Mouse (Mus musculus) erythroblast, embryonic 14.5 days (primary cell): ENCODE results near the gene Kdm3a. TPM values are rescaled to one million over a fixed set of nuclear protein-coding genes. Genes with fewer than 3 reads are reported as not detected.

Source experiments
- H3K27me3 ChIP-seq: 2 replicates; pipeline ENCODE4 v1.6.1; 2012; ENCODE audit warnings: inconsistent platforms; ENCODE audit not compliant: control insufficient read depth
- H3K36me3 ChIP-seq: 2 replicates; pipeline ENCODE4 v1.6.1; 2012; ENCODE audit warnings: mild to moderate bottlenecking, inconsistent platforms; ENCODE audit not compliant: control insufficient read depth
- H3K4me1 ChIP-seq: 2 replicates; pipeline ENCODE4 v1.6.1; 2012; ENCODE audit warnings: inconsistent platforms; ENCODE audit not compliant: control insufficient read depth
- H3K4me3 ChIP-seq: replicated peaks from 2 replicates; pipeline ENCODE3; 2012; ENCODE audit warnings: moderate library complexity, mild to moderate bottlenecking, inconsistent platforms
- H3K9me3 ChIP-seq: 2 replicates; pipeline ENCODE4 v1.6.1; 2012; ENCODE audit warnings: low read length, inconsistent platforms, mixed read lengths; ENCODE audit not compliant: control insufficient read depth
- GATA1 ChIP-seq: IDR thresholded peaks from 2 replicates; pipeline ENCODE4 v1.6.1; 2012; ENCODE audit warnings: low read length, inconsistent platforms, mixed read lengths
- TAL1 ChIP-seq: IDR thresholded peaks from 3 replicates; pipeline ENCODE4 v1.6.1; 2012; ENCODE audit warnings: low read length, inconsistent platforms, mixed read lengths
- polyA plus RNA-seq: library from polyadenylated mRNA; stranded (reverse); fragments of >175 nt; gene quantifications from 2 replicates; pipeline ENCODE4 v1.2.3, GENCODE M21; 2012

Gene Kdm3a
- polyA plus RNA-seq, 1 experiment, result 0.45 TPM

DNA sequence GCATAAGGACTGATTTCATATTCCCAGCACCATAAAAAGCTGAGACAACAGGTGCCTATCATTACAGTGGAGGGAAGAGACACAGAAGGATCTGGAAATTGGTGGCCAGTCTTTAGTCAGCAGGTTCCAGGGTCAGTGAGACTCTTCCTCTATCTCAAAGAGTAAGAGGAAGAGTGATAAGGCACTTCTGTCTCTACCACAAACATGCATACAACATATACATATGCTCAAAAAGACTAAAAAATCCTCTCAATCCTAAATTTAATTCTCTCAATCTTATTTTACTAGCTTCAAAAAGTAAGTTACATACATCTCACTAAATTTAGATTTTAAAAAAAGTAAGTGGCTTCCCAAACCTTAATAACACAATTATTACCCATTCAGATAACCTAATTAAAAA, 5.5 kb downstream of the Kdm3a start:
- no peak overlapping the region for H3K4me3 ChIP-seq
- TF ChIP-seq GATA1 (no peak), TAL1 (no peak)
- H3K27me3 ChIP-seq, result no peaks in the 10 kb centered on the region
- no peaks in the 10 kb centered on the region for H3K9me3 ChIP-seq
- H3K36me3 ChIP-seq, result peaks cover 84% of the 10 kb centered on the region
- H3K4me1 ChIP-seq, result peaks cover 20% of the 10 kb centered on the region

GRCm38 (mm10) chr6:71625984-71626383, 6.8 kb downstream of the Kdm3a start:
- TF ChIP-seq GATA1, result no peak
- TF ChIP-seq TAL1, result no peak
- H3K36me3 ChIP-seq, result peaks cover 97% of the 10 kb centered on the region
- peaks cover 9% of the 10 kb centered on the region for H3K4me1 ChIP-seq
- H3K27me3 ChIP-seq, result no peaks in the 10 kb centered on the region
- no peaks in the 10 kb centered on the region for H3K9me3 ChIP-seq
- H3K4me3 ChIP-seq, result no peak overlapping the region

- Histone ChIP-seq H3K27me3 (no peaks in the 10 kb centered on the region), H3K9me3 (no peaks in the 10 kb centered on the region), H3K36me3 (peaks cover 97% of the 10 kb centered on the region), H3K4me1 (peaks cover 2% of the 10 kb centered on the region), H3K4me3 (no peak overlapping the region)
- TF ChIP-seq GATA1, result no peak
These were observed 8.1 kb downstream of the Kdm3a start for GRCm38 (mm10) chr6:71624723-71625122.

DNA sequence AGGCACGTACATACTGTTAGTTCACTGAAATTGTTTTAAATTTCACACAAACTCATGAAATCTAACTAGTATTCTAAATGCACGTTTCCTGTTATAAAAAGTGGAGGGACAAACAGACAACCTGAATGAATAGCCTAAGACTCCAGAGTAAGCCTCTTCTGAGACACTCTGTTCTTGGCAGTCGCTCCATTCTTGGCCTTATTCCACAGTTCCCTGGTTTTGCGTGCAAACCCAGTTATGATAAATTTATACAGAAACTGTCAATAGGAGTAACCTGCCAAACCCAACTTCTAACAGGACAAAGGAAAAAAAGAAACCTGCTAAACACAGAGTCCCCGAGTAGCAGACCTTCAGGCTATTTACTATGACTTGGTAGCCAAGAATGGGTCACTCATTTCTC, 10.8 kb downstream of the Kdm3a start:
- no peak overlapping the region for H3K4me3 ChIP-seq
- H3K36me3 ChIP-seq, result peaks cover 98% of the 10 kb centered on the region
- no peak for TF ChIP-seq GATA1
- TF ChIP-seq TAL1, result no peak
- peaks cover 4% of the 10 kb centered on the region; the same call in 1 of the 2 replicates for H3K4me1 ChIP-seq
- H3K9me3 ChIP-seq, result no peaks in the 10 kb centered on the region
- H3K27me3 ChIP-seq, result no peaks in the 10 kb centered on the region

DNA sequence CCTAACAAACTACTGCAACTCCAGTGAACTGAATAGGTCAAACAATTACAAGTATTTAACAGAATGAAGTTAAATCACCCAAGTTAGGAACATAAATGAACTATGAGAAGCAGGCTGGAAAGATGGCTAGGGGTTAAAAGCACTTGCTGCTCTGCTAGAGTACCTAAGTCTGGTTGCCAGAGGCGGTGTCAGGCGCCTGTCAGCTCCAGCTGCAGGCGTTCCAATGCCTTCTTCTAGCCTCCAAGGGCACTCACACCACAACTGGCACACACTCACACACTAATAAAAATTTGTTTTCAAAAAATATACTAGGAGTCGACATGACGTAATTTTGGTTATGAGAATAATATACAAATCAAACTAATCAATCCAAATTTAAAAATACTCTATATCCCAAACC, 11.2 kb downstream of the Kdm3a start:
- H3K4me3 ChIP-seq, result no peak overlapping the region
- peaks cover 4% of the 10 kb centered on the region; the same call in 1 of the 2 replicates for H3K4me1 ChIP-seq
- no peaks in the 10 kb centered on the region for H3K27me3 ChIP-seq
- TF ChIP-seq GATA1 (no peak), TAL1 (no peak)
- peaks cover 98% of the 10 kb centered on the region for H3K36me3 ChIP-seq
- H3K9me3 ChIP-seq, result no peaks in the 10 kb centered on the region

DNA sequence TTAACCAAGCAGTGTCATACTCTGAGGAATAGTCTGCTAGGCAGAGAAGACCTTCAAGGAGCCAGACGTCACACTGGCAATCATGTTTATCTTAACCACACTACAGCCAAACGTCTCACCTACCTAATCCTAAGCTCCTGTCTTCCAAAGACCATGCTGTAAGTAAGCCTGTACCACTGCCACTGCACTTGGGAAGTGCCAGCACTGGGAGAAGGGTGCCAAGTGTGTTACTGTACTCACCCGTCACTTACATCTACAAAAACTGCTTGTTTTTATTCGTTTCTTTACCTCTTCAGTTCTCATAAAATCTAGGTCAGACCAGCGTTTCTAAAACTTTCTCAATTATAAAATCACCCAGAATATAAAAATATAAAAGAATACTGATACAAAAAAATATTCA, 15.8 kb downstream of the Kdm3a start:
- Histone ChIP-seq H3K36me3 (peaks cover 97% of the 10 kb centered on the region), H3K27me3 (no peaks in the 10 kb centered on the region), H3K4me1 (peaks cover 4% of the 10 kb centered on the region; the same call in 1 of the 2 replicates), H3K9me3 (no peaks in the 10 kb centered on the region), H3K4me3 (no peak overlapping the region)
- TF ChIP-seq GATA1 (no peak), TAL1 (no peak)

GRCm38 (mm10) chr6:71613225-71613624, 19.6 kb downstream of the Kdm3a start:
- no peak overlapping the region for H3K4me3 ChIP-seq
- H3K36me3 ChIP-seq, result peaks cover 93% of the 10 kb centered on the region
- H3K9me3 ChIP-seq, result no peaks in the 10 kb centered on the region
- no peak for TF ChIP-seq TAL1
- TF ChIP-seq GATA1, result no peak
- H3K4me1 ChIP-seq, result peaks cover 35% of the 10 kb centered on the region
- H3K27me3 ChIP-seq, result no peaks in the 10 kb centered on the region

DNA sequence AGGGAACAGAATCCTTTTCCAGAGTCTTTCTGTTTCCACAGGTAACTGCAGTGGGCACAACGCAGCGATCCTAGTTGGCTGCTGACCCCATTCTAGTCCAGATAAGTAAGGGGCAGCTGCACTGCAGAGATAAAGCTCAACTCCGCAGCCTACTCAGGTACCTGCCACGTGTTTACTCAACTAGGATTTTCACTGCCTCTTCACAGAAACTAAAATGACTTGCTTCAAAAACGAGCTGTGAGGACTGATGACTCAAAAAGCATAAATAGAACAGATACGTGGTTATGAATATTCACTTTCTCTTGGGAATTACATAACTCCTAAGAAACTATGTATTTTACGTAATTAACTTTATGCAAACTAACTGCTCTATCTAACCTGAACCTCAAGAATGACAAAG, 22.8 kb downstream of the Kdm3a start:
- peak; percentile 80 for TF ChIP-seq TAL1
- TF ChIP-seq GATA1, result peak; percentile 76
- H3K9me3 ChIP-seq, result no peaks in the 10 kb centered on the region

DNA sequence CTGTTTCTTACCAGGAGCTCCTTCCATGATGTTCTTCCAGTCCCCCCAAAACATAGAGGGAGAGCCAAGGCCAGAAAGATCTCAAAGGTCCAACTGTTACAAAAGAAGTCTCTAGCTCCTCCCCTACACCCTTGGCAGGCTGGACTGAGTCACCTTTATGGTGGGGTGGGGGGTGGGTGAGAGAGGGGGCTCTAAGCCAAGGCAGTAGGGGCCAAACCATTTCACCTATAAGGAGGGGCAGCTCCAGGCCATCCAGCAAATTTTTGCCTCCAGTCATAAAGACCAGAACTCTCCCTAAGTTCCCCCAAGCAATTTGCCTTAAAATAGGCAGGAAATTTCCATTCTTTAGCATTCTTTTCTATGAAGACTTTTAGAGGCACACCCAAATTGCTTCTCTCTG, 23.8 kb downstream of the Kdm3a start:
- H3K4me3 ChIP-seq, result no peak overlapping the region
- H3K27me3 ChIP-seq, result no peaks in the 10 kb centered on the region
- H3K36me3 ChIP-seq, result peaks cover 92% of the 10 kb centered on the region
- TF ChIP-seq GATA1 (no peak), TAL1 (no peak)
- peaks cover 31% of the 10 kb centered on the region for H3K4me1 ChIP-seq
- no peaks in the 10 kb centered on the region for H3K9me3 ChIP-seq

More for the DNA sequence above, 22.8 kb downstream of the Kdm3a start:
- peak overlapping the region; percentile 12 for H3K4me3 ChIP-seq
- peaks cover 31% of the 10 kb centered on the region for H3K4me1 ChIP-seq
- peaks cover 91% of the 10 kb centered on the region for H3K36me3 ChIP-seq
- no peaks in the 10 kb centered on the region for H3K27me3 ChIP-seq

DNA sequence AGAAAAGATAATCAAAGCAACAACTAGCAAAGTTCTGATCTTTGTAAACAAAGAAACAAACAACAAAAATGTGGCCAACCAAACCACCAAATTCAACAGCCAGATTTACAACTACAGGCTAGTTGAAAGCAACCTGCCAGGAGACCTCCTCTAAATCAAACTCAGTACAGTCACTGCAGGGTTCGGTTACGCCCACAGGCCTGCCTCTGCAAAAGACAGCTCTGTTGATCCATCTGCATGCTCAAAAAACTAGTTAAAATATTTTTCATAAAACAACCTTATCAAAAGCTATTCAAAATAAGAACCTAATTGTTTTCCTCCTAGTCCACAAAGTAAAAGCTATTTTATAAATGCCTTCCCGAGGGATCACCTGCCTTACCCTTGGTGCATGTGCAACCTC, 25.0 kb downstream of the Kdm3a start:
- no peaks in the 10 kb centered on the region for H3K9me3 ChIP-seq
- H3K27me3 ChIP-seq, result no peaks in the 10 kb centered on the region
- TF ChIP-seq GATA1 (no peak), TAL1 (no peak)
- H3K36me3 ChIP-seq, result peaks cover 92% of the 10 kb centered on the region
- H3K4me3 ChIP-seq, result no peak overlapping the region
- H3K4me1 ChIP-seq, result peaks cover 35% of the 10 kb centered on the region
